Mouse (Mus musculus) CD8-positive naive resting alpha-beta T cell, adult 57 days (primary cell): ENCODE measurements around the gene Pin4. TPM values are rescaled to one million over a fixed set of nuclear protein-coding genes. Genes with fewer than 3 reads are reported as not detected.

Experiments
- total RNA-seq: library from RNA; stranded (reverse); gene quantifications from one replicate; pipeline ENCODE4 v1.2.4, GENCODE M21; 2023

Pin4 gene
- 18.6 TPM for total RNA-seq

GRCm38 (mm10) chrX:102119042-102119864 lies at the start of gene Pin4:
Pin4 (plus strand) TSS chrX:102119447.

GRCm38 (mm10) chrX:102070591-102071471 lies 48.4 kb upstream of the Pin4 start, which contains the start of gene Rtl5:
Rtl5 (minus strand) TSS chrX:102071304.

GRCm38 (mm10) chrX:102156618-102157422 lies 37.6 kb downstream of the Pin4 start, which contains the start of gene Ercc6l:
Ercc6l (minus strand) TSS chrX:102157091.

Other genes starting within 250 kb of the Pin4 start
- 1.5 TPM for gene Rtl5, start 48.1 kb upstream of the Pin4 start, total RNA-seq
- gene Ercc6l, start 37.6 kb downstream of the Pin4 start, total RNA-seq = 2.3 TPM
- 4,208 TPM for gene Rps4x, start 69.9 kb downstream of the Pin4 start, total RNA-seq
- not detected for gene Cited1, start 132.7 kb downstream of the Pin4 start, total RNA-seq